19 mouse cellular contexts compared by ENCODE assay signal in genomic region chr1:70371721-70372120, GRCm38 (mm10).
A peak's percentile ranks its signal among the peaks of the same experiment; 100 is the strongest.
DNase-seq lines count a peak whose midpoint lies in the region; ATAC-seq lines count a peak whose summit lies in the region.
"Had no signal": no experiment of that assay in that cellular context is flagged by ENCODE, and none has a peak within 500 bp of the region (broad histone marks: within the 10 kb centered on the region; RNA-seq: fewer than 3 reads in every experiment).

No protein-coding gene starts in this region.

- no peaks in the 10 kb centered on the region for H3K4me1 ChIP-seq in forebrain, embryonic 14.5 days (ENCODE audit: control insufficient read depth, insufficient read depth, low read length)
- H3K4me1 ChIP-seq in forebrain, embryonic 13.5 days: no peaks in the 10 kb centered on the region
- H3K4me1 ChIP-seq: limb, embryonic 12.5 days; liver, embryonic 12.5 days; midbrain, embryonic 15.5 days had no signal

- no peak overlapping the region for H3K4me2 ChIP-seq in forebrain, embryonic 14.5 days (ENCODE audit: low read length)
- no peak overlapping the region for H3K4me2 ChIP-seq in forebrain, embryonic 13.5 days
- H3K4me2 ChIP-seq: limb, embryonic 12.5 days; liver, embryonic 12.5 days; midbrain, embryonic 15.5 days had no signal

- no peak for ATAC-seq in forebrain, embryonic 14.5 days
- ATAC-seq in forebrain, embryonic 13.5 days: no peak
- ATAC-seq: liver, embryonic 12.5 days; midbrain, embryonic 15.5 days had no signal

- no peaks in the 10 kb centered on the region for H3K36me3 ChIP-seq in forebrain, embryonic 14.5 days (ENCODE audit: control insufficient read depth, insufficient read depth, low read length)
- H3K36me3 ChIP-seq in forebrain, embryonic 13.5 days (ENCODE audit: poor library complexity, severe bottlenecking): no peaks in the 10 kb centered on the region
- H3K36me3 ChIP-seq: limb, embryonic 12.5 days; liver, embryonic 12.5 days; midbrain, embryonic 15.5 days had no signal

- H3K27me3 ChIP-seq in forebrain, embryonic 14.5 days (replicated peaks; ENCODE audit: control insufficient read depth, insufficient read depth, low read length): no peaks in the 10 kb centered on the region
- H3K27me3 ChIP-seq in forebrain, embryonic 13.5 days: no peaks in the 10 kb centered on the region
- H3K27me3 ChIP-seq: limb, embryonic 12.5 days; liver, embryonic 12.5 days; midbrain, embryonic 15.5 days had no signal

- intact Hi-C loops in left cerebral cortex, postnatal 10 days (cut with DNase I): no loop called here

- H3K9ac ChIP-seq in forebrain, embryonic 14.5 days (ENCODE audit: low read length): no peak overlapping the region
- H3K9ac ChIP-seq in forebrain, embryonic 13.5 days: no peak overlapping the region
- H3K9ac ChIP-seq: limb, embryonic 12.5 days; liver, embryonic 12.5 days; midbrain, embryonic 15.5 days had no signal

- no peak overlapping the region for H3K27ac ChIP-seq in forebrain, embryonic 14.5 days (ENCODE audit: low read depth, low read length)
- H3K27ac ChIP-seq in forebrain, embryonic 13.5 days: no peak overlapping the region
- H3K27ac ChIP-seq: heart, adult 2 months; kidney, postnatal 0 days; limb, embryonic 12.5 days; liver, embryonic 12.5 days; midbrain, embryonic 15.5 days had no signal

- H3K9me3 ChIP-seq in forebrain, embryonic 14.5 days (replicated peaks; ENCODE audit: control insufficient read depth, low read length): no peaks in the 10 kb centered on the region
- H3K9me3 ChIP-seq in forebrain, embryonic 13.5 days (replicated peaks): no peaks in the 10 kb centered on the region
- H3K9me3 ChIP-seq: limb, embryonic 12.5 days; liver, embryonic 12.5 days; midbrain, embryonic 15.5 days had no signal

- H3K4me3 ChIP-seq in forebrain, embryonic 14.5 days (ENCODE audit: low read depth, low read length): no peak overlapping the region
- H3K4me3 ChIP-seq in forebrain, embryonic 13.5 days: no peak overlapping the region
- H3K4me3 ChIP-seq: heart, adult 2 months; limb, embryonic 12.5 days; liver, embryonic 12.5 days; midbrain, embryonic 15.5 days; myocyte had no signal

- WGBS in forebrain, embryonic 14.5 days: 59% methylated on average over 4 of the region's 4 CpGs
- WGBS in forebrain, embryonic 13.5 days: 61% methylated on average over 4 of the region's 4 CpGs

- DNase-seq in forebrain, embryonic 14.5 days (ENCODE audit: low spot score): peak; percentile 30
- DNase-seq in left cerebral cortex, postnatal 10 days (ENCODE audit: extremely low spot score in 1 of 2, low spot score in 2 of 2): peak; percentile 7 to 37
- DNase-seq in left cerebral cortex, adult 8-10 months (ENCODE audit: low spot score in 2 of 2): no peak
- DNase-seq in ovary, postnatal 14 days (ENCODE audit: low spot score): peak; percentile 2
- DNase-seq in ovary, postnatal 10 days (ENCODE audit: low spot score): no peak
- peak; percentile 47 for DNase-seq in right cerebral cortex, postnatal 4 days
- no peak for DNase-seq in testis, postnatal 14 days (ENCODE audit: low spot score)
- DNase-seq: embryo, embryonic 11 days; gastrocnemius, postnatal 14 days; heart, adult 2 months; kidney, adult 11 months; lung, adult 2 months; thymus, adult 2 months had no signal

Comparison
In these comparisons a context has a peak if more than half of its experiments do, and no peak if none do; other contexts are left out.
1. DNase-seq: peak in forebrain, embryonic 14.5 days (single experiment), left cerebral cortex, postnatal 10 days (2 of 2), ovary, postnatal 14 days (single experiment) and right cerebral cortex, postnatal 4 days (single experiment); none in left cerebral cortex, adult 8-10 months (0 of 2), ovary, postnatal 10 days (single experiment) and testis, postnatal 14 days (single experiment).